Mouse (Mus musculus): ENCODE measurements around the gene Tnni3k.
"Not testable (repeated sequence)": the region's sequence is repeated elsewhere in the genome, so short reads cannot be mapped to it uniquely, and the experiment has no call there.

Gene Tnni3k

DNA sequence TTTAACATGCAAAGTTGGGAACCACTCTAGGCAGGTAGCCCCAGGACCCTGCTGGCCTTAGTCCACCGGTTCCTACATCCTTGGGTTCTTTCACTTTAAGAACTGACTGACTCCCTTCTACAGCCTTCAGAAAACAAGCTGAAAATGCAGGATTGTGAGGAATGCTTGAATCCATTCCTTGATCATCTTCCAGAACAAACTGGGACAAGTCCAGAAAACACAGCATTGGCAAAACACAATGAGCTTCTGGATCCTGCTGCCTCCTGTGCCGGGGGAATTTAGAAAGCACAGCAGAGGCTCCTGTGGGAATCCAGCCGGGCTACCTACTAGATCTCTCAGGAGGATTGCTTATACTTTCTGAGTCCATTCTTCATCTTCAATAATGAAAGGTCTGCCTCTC, 229.5 kb downstream of the Tnni3k start:
- no peak for DNase-seq (ENCODE audit: low read depth)

DNA sequence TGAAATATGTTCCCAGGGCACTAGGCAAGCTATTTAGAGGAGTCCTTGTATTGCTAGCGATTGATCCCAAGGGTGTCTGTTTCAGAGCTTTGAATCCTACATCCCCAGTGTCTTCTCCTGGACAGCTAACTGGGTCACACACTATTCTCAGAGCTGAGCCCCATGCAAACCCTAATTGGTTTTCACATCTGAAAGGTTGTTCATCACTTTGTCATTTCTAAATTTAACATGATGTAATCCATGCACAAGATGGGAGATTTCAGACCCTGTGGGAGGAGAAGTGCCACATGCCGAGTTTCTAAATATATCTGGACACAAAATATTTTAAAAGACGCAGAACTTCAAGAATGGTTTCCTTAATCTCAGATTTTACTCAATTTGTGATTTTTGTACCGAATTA, 230.5 kb downstream of the Tnni3k start:
- DNase-seq (ENCODE audit: low read depth), result no peak

DNA sequence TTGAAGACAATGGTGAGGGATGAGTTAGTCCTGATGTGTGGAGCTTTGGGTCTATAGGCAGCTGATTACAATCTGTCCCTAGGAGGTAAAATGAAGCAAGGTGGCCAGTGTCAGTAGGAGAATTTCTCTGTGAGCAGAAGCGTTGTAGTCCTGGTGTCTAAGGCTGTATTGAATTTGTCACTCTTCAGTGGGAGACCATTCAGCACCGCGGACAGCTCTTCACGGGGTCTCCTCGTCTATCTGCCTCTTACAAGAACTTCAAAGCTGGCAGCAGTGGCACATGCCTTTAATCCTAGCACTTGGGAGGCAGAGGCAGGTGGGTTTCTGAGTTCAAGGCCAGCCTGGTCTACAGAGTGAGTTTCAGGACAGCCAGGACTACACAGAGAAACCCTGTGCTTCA, 235.5 kb downstream of the Tnni3k start:
- DNase-seq (ENCODE audit: low read depth), result not testable (repeated sequence)

DNA sequence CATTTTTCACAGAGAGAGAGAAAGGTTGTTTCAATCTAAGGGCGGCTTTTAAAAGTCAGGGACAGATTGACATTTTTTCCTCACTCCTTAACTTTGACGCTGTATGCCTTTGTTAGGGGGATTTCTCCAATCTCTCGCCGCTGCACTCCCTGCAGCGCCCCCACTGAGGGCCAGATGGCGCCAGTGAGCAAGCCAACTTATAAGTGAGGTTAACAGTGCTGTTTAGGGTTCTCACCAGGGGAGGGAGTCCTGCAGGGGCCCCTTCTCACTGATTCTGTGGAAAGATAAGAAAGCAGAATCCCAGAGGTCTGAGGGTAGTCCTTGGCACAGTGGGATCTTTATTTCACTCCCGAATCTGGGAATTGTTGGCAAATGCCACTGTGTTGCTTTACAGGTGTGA, 237.5 kb downstream of the Tnni3k start:
- DNase-seq (ENCODE audit: low read depth), result no peak

DNA sequence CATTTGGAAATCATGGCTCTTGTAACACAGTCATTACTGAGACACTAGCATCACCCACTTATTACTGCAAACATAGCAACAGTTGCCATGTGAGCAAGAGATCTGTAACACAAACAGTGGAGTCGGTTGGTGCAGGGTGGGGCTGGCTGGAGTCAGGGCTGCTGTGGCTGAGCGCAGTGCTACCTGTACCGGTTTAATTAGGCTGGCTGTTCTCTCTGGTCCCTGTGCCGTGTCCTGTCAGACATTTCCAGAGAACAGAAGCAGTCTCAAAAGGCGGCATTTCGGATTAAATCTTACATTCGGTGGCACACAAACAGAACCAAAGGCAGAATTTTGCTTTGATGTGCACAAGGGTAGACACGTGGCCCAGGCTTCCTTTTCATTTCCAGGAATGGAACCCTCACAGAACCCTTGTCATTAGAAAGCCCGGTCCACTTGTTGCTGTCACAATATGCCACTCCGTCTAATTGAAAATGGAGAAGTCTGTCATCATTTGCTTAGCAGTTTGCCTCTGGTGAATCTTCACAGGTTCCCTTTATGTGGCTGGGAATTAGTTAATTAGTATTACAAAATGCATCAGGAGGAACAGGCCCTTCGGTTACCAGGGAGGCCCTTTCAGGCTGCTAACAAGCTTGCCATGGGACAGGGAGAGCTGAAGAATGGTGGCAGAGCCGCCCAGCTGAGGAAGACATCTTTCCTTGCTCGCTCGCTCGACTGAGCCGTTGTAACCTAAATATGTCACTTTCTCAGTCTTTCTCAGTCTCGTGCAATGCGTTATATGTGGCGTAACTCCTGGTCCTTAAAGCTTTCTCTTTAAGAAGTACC, 238.2 kb downstream of the Tnni3k start:
- no peak for DNase-seq (ENCODE audit: low read depth)

DNA sequence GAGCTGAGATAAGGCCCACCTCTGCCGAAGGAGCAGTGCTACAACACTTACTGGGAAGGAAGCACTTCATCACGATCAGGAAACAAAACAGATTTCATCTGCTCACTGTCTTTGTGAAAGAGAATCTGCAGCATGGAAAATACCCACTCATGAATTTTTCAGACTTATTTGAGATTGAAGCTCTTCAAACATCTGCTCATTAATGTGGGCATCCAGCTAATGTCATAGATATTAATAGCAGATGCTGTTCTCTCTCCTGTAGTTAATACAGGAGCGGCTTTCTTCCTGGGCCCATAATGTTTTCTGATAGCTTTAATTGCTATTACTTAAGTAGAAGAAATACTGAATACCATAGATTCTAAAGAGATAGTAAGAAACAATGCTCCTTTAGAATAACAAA, 239.0 kb downstream of the Tnni3k start:
- no peak for DNase-seq (ENCODE audit: low read depth)

DNA sequence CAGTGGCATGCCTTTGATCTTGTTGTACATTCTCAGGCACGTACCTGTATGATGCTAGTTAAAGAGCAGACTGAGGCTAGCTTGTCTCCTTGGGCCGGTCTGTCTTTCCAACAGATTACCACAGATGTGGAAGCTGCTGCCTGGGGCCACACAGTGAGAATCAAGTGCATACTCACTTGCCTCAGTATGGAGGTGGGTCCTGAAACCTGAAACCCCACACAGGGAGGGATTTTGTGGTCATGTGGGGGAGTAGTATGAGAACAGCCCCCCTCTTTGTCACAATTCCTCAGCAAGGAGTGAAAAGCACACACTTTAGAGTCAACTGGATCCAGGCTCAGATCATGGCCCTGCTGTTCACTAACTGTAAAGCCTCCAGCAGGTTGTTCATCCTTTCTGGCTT, 239.6 kb downstream of the Tnni3k start:
- DNase-seq (ENCODE audit: low read depth), result no peak

DNA sequence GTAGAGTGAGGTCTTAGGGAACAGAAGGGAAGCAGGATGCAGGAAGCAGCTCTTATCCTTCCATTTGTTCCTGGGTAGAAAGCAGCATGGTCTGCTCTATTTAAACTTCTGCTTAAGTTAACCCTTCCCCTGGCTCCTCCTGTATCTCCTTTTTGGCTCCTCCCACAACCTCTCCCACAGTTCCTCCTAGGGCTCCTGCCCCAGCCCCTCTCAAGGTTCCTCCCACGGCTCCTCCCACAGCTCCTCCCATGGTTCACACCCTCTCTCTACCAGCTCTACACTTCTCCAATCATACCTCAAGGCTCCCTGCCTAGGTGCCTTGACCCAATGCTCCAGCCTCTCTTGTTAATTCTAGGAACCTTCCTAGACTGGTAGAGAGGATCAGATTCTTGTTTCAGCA, 242.3 kb downstream of the Tnni3k start:
- no peak for DNase-seq (ENCODE audit: low read depth)

DNA sequence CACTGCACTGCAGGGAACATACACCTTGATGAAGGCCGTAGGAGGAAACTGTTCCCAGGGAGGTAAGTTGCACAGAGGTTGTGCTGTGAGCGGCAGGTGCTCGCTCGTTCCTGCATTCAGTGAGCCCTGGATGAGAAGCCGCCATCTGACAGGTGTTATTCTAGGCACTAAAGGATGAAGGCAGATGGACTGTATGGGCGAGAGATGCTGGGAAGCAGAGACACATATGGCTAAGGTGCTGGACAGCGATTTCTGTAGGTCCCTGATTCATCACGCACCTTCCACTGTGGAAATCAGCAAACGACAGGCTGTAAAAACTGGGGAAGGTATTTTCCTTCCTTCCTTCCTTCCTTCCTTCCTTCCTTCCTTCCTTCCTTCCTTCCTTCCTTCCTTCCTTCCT, 243.4 kb downstream of the Tnni3k start:
- DNase-seq (ENCODE audit: low read depth), result no peak

DNA sequence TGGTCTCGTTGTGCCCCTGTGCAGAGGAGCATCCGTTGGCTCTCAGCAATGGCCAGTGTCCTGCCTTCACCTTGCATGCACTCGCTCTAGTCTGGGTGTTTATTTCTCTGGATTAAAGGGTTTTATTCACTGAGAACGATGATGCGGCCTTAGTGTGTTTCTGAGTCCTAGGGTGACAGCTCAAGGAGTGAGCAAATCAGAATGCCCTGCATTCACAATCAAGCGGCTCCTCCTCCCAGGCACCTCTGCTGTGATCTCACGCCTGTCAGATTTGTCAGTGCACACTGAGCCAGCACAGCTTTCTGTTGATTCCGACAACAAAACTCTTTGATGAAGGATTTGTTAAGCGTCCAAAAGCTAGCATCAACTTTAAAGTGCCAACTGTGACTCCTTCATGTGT, 243.9 kb downstream of the Tnni3k start:
- no peak for DNase-seq (ENCODE audit: low read depth)

DNA sequence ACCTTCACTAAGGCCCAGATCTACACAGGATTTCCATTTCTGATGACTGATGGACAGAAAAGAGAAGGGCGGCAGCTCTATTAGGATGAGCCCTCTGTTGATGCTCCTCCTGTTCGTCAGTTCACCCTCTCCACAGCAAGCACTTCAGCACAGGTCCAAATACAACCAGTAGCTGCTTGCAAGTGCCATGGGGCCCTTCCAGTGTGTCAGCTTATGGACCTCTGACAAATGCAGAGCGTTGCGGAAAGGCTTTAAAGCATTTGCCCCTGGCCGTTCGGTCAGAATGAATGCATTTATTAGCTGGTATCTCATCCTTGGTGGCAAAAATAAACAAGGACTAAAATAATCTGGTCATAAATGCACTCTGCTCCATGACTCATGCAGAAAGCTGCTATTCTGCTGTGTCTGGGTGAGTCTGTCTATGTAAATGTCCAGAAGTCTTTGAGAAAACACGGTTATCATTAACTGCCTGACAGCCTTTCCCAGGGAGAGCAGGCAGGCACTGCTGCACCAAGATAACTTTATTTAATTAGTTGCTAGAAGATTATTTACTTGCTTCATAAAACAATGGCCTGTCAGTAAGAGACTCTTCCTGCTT, 244.8 kb downstream of the Tnni3k start:
- no peak for DNase-seq (ENCODE audit: low read depth)

DNA sequence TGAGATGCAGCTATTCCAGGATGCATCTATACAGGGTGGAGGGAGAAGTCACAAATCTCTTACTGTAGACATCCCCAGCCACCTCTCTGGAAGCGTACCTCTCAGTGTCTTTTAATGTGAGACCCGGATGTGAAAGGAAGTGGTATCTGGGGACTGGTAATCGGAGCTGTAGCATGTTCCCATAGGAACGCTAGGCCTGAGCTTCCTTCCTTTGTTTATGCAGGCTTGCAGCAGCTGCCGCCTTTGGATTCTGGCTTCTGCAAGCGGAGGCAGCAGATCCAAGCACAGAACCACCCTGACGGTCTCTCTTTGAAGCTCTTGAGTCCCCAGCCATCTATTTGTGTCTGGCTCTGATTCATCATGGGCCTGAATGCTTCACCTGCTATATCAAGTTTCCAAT, 248.6 kb downstream of the Tnni3k start:
- DNase-seq (ENCODE audit: low read depth), result no peak

DNA sequence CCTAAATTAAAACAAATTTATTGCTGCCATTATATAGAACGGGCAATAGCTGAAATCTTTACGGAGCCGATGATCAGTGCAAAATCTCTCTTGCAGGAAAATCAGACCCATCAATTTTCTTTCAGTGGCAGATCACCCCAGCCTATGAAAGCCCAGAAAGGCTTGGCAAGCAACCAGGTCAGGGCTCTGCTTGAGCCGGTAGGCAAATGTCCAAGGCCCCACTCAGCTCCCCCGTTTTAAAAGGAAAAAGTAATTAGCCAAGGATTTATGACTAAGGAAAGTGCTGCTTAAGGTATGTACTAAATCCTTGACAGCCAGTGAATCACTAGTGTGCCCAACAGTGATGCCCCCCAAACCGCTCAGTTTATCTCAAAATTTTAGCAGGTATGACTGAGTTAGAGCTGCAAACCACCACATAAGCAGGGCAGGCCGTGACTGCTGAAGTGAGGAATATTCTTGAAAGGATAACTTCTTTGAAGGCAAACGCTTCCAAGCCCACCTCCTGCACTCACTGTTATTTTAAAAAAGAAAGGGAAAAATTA, 254.2 kb downstream of the Tnni3k start:
- no peak for DNase-seq (ENCODE audit: low read depth)

DNA sequence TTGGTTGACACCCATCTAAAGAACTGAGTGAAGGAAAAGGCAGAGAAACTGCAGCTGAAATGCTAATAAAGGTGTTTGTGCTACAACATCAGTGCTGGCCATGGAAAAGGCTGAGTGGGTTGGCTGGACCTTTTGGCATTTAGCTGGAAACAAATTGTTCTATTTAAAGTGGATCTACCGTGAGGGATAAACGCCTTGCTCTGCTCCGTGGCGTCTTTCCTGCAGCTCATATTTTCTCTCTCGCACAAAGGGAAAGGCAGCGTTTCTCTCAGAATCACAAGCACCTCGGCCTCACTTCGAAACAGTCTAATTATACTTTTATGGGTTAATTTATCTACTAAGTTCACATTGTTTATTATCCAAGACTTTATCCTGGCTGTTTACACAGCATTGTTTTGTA, 254.8 kb downstream of the Tnni3k start:
- DNase-seq (ENCODE audit: low read depth), result no peak

DNA sequence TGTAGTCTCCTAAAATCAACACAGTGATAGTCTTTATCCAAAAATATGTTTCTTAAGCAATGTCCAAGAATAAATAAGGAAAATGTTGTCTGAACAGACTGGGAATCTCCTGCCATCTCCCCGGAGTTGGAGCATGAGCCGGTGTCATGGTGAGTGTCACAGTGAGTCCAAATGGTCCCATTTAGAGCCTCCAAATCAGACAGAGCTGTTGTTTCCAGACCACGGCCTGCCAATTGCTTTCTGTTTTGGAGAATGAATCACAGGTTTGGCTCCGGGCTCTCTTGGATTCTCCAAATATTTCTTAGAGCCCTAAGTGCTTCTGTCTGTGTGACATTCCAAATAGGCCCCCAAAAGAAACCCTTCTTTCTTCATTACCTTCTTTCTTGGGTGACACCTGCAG, 256.4 kb downstream of the Tnni3k start:
- DNase-seq (ENCODE audit: low read depth), result no peak

DNA sequence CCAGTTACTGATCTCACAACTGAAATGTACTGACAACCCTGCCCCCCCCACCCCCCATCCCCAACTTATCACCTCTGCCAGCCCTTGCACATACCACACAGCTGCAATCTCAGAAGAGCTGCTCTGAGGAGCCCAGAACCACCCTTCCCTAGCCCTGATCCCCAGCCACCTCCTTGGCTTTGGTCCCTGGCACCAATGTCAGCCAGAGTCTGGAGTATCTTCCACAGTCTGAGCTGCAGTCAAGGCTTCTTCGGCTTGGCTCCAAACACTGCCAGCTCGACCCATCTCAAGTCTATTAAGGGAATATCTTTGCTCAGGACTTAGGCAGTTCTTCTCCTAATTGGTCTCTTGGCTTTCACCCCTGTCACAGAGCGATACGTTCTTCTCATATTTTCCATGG, 261.6 kb downstream of the Tnni3k start:
- no peak for DNase-seq (ENCODE audit: low read depth)

DNA sequence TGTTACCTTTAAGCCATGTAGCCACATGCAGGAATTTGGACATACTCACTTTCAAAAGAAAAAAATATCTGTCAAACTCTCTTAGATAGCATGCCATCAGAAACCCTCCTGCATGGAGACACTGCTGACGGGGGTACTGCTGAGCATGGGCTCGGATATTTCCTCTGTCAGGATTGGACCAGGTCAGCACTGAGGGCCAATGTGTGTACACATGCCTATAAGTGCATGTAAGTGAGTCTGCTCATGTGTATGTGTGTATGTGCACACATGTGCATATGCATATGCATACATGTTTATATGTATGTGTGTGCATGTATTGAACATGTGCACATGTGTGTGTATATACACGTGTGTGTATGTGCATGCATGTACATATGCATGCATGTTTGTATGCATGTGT, 267.6 kb downstream of the Tnni3k start:
- no peak for DNase-seq (ENCODE audit: low read depth)

DNA sequence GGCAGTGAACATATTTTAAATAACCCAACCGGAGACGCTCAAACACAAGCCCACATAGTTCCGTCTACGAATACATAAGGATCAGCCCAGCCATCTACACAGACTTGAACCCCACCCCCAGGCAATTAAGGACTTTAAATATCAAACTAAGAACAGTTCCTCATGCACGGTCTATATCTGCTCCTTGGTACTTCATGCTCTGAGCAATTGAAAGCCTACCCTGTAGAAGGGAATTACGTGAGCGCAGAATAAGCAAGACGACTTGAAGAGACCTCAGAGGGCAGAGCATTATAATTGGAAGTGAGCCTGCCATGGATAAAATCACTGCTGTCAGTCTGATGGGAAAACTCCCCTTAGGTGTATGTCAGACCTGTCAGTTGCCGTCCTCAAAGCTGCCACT, 268.9 kb downstream of the Tnni3k start:
- no peak for DNase-seq (ENCODE audit: low read depth)

DNA sequence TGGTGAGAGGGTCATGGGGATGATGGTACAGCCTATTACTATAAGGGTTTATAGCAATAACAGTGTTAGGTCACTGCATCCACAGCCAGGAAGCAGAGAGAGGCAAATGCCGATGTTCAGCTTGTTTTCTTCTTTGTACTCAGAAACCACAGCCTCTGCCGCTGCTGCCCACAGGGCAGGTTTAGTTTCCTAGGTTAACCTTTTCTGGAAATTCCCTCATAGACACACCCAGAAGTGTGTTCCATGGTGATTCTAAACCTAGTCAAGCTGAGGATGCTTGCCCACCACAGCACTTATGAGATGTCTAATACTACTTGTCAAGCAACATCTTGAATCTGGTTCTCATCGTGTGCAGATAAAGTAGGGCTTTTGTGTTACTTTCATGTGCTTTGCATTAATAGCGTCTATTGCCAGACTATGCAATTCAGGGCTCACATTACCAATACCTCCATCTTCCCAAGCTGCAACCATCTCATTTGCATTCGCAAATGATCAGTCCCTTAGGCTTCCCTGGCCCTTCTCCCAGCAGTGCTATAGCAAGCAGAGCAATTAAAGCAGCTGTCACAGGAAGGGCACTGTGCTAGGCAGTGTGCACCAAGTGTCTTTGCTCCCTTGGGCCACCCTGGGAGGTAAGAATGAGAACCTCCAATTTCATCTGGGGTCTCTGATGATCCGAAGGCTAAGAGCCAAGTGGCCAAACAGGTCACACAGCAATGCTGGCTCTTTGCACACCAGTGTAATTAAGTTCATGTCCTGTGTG, 276.2 kb downstream of the Tnni3k start:
- DNase-seq (ENCODE audit: low read depth), result no peak

DNA sequence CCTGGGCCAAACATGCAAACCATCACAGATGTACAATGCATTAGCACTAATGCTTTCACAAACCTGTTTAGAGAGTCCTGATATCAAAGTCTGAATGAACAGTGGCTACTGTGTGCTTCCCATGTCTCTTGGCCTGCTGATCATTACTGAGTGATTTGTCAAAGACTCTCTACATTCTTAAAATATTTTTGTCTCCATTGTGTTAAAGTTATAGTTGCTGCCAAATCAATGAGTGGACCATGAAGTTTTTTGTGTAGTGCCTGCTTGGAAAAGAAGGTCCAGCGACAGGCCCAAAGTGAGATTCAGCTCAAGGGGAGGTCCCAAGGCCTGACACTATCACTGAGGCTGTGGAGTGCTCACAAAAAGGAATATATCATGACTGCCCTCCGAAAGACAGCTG, 283.6 kb downstream of the Tnni3k start:
- no peak for DNase-seq (ENCODE audit: low read depth)

DNA sequence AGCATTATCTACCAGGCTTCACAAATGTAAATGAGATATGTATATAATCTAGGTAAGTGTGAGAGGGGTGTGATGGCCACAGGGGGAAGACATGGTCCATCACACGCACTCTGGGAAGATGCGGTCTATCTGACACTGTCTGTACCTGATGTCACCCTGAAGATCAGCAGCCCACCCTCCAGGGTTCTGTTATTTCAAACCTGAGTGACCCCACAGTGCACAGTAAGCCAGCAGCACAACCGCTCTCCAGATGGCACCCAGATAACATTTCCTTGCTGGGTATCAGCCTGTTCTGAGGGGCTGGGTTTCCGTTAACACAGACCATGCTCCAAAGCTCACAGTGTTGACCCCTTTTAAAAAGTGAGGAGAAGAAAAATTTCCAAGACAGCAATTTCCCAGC, 288.9 kb downstream of the Tnni3k start:
- no peak for DNase-seq (ENCODE audit: low read depth)

DNA sequence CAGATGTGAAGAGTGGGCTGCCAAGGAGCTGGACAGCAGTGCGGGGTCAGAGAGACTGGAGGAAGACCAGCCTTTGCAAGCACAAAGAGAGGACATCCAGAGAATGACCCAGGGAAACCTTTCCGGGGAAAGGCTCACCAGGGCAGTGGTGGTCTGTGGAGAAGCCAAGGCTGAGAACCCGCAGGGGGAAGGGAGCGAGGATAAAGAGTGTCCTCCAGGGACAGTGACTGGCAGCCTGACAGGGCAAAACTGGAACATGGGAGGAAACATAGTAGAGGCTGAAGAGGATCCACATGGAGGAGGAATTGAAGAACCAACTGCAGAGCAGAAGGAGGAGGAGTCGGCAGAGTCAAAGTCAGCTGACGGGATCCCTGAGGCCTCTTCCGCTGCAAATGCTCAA, 291.1 kb downstream of the Tnni3k start:
- no peak for DNase-seq (ENCODE audit: low read depth)

DNA sequence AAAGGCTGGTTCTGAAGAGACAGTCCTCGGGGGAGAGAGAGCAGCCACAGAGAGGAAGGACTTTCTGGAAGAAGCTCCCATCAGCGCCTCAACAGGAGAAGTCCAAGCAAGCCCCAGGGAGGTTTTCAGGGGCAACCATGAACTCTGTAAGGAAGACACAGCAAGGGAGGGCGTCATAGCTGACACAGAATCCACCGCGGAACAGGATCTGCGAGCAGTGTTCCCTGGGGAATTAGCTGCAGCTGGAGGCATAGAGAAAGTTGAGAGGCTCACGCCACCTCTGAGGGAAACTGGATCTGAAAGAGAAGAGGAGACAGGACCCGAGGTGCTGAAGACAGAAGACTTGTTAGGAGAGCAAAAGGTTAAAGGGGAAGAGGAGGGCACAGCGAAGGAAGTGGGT, 291.8 kb downstream of the Tnni3k start:
- no peak for DNase-seq (ENCODE audit: low read depth)

Data from fibroblast of lung, adult 2 months (primary cell).